8 mouse cellular contexts compared by ENCODE assay signal in the genomic region with DNA sequence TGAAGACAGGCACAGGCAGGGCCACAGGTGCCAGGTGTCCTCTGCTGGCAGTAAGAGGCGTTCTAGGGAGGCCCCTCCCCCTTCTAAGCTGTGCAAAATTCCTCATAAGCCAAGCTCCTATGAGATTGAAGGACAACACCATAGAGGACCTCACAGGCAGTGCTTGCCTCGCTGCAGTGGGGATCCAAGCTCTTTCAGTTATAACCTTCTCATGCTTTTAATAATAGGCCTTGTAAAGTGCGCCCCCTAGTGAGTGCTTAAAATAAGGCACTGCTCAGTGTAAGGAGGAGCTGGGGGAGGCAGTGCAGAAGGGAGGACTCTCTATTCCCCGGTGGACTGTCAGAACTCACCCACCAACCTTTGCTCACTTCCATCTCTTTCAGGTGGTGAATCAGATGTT. TPM values are rescaled to one million over a fixed set of nuclear protein-coding genes. Genes with fewer than 3 reads are reported as not detected.
DNase-seq lines count a peak whose midpoint lies in the region; ATAC-seq and TF ChIP-seq lines count a peak whose summit lies in the region.

No protein-coding gene starts in this region.

- no peak for TF ChIP-seq POLR2A in heart, adult 2 months (IDR thresholded peaks at IDR 0.05; ENCODE audit: insufficient read depth, low read depth, low read length)

- ATAC-seq in limb, embryonic 12.5 days (ENCODE audit: insufficient number of reproducible peaks, insufficient read depth, low FRiP score, low TSS enrichment, low read depth), result peak; percentile 46; the same call in 1 of the 2 replicates
- ATAC-seq in midbrain, embryonic 14.5 days (ENCODE audit: low FRiP score, low TSS enrichment), result no peak; the same call in 1 of the 2 replicates

- H3K27ac ChIP-seq in heart, adult 2 months, result no peak overlapping the region
- H3K27ac ChIP-seq in limb, embryonic 12.5 days, result no peak overlapping the region
- no peak overlapping the region; the same call in 1 of the 2 replicates for H3K27ac ChIP-seq in midbrain, embryonic 14.5 days (replicated peaks; ENCODE audit: low read depth, low read length)

- TF ChIP-seq CTCF in heart, adult 2 months (IDR thresholded peaks at IDR 0.05), result peak; percentile 93

- H3K36me3 ChIP-seq in heart, adult 2 months (ENCODE audit: control insufficient read depth, insufficient read depth, low read length), result no peaks in the 10 kb centered on the region
- no peaks in the 10 kb centered on the region for H3K36me3 ChIP-seq in limb, embryonic 12.5 days
- H3K36me3 ChIP-seq in midbrain, embryonic 14.5 days (ENCODE audit: control insufficient read depth, insufficient read depth, low read length), result no peaks in the 10 kb centered on the region

- TF ChIP-seq EP300 in heart, adult 2 months (IDR thresholded peaks at IDR 0.05; ENCODE audit: insufficient read depth, low read depth, low read length), result no peak

- H3K9me3 ChIP-seq in limb, embryonic 12.5 days, result no peaks in the 10 kb centered on the region
- H3K9me3 ChIP-seq in midbrain, embryonic 14.5 days (ENCODE audit: control insufficient read depth, low read length), result no peaks in the 10 kb centered on the region

- H3K4me1 ChIP-seq in heart, adult 2 months (ENCODE audit: control insufficient read depth, insufficient read depth, low read length), result peaks cover 10% of the 10 kb centered on the region
- peaks cover 17% of the 10 kb centered on the region for H3K4me1 ChIP-seq in limb, embryonic 12.5 days (replicated peaks)
- H3K4me1 ChIP-seq in midbrain, embryonic 14.5 days (ENCODE audit: control insufficient read depth, insufficient read depth, low read length), result no peaks in the 10 kb centered on the region

- no peak overlapping the region for H3K4me3 ChIP-seq in heart, adult 2 months
- H3K4me3 ChIP-seq in limb, embryonic 12.5 days (replicated peaks), result no peak overlapping the region
- no peak overlapping the region for H3K4me3 ChIP-seq in midbrain, embryonic 14.5 days (replicated peaks; ENCODE audit: low read depth, low read length)

- H3K9ac ChIP-seq in heart, adult 2 months (ENCODE audit: low read depth, low read length), result no peak overlapping the region
- no peak overlapping the region for H3K9ac ChIP-seq in limb, embryonic 12.5 days (replicated peaks)
- no peak overlapping the region for H3K9ac ChIP-seq in midbrain, embryonic 14.5 days (replicated peaks; ENCODE audit: low read length)

- no peaks in the 10 kb centered on the region for H3K27me3 ChIP-seq in heart, adult 2 months (ENCODE audit: control insufficient read depth, insufficient read depth, low read length)
- no peaks in the 10 kb centered on the region for H3K27me3 ChIP-seq in limb, embryonic 12.5 days
- H3K27me3 ChIP-seq in midbrain, embryonic 14.5 days (ENCODE audit: control insufficient read depth, insufficient read depth, low read length), result no peaks in the 10 kb centered on the region

- peak; percentile 29 for DNase-seq in 3134 (ENCODE audit: extremely low read depth, insufficient read length, low spot score)
- DNase-seq in adrenal gland, adult (ENCODE audit: inconsistent age in 2 of 2, low spot score in 1 of 2), result peak; percentile 73 to 94
- peak; percentile 94 for DNase-seq in embryo, embryonic 10.5 days (ENCODE audit: low spot score)
- DNase-seq in heart, adult 2 months, result peak; percentile 65 to 67
- DNase-seq in kidney, adult 9 months, result peak; percentile 94
- peak; percentile 91 for DNase-seq in midbrain, embryonic 14.5 days
- DNase-seq in spleen, adult 12 weeks (ENCODE audit: low spot score), result peak; percentile 71

- intact Hi-C loops in heart, adult 2 months (cut with DNase I), result loop anchor here (1.0 to 10.0 kb wide), 5 partner anchors 34 to 376 kb away; a partner anchor contains a TSS

- no peak overlapping the region for H3K4me2 ChIP-seq in limb, embryonic 12.5 days
- no peak overlapping the region for H3K4me2 ChIP-seq in midbrain, embryonic 14.5 days (ENCODE audit: low read length)

- 11% methylated on average over 4 of the region's 4 CpGs for WGBS in heart, adult 2 months
- 12% methylated on average over 4 of the region's 4 CpGs for WGBS in limb, embryonic 12.5 days
- WGBS in midbrain, embryonic 14.5 days, result 12% methylated on average over 4 of the region's 4 CpGs

- no peaks in the 10 kb centered on the region for H3K79me2 ChIP-seq in heart, adult 2 months (replicated peaks; ENCODE audit: control insufficient read depth, insufficient read depth, low read length)

RNA-seq across cellular contexts. Expression of a gene that starts 6.1 kb away (rescaled TPM):
- 10 to 100 TPM; 21.5 to 28.0 TPM for total RNA-seq in heart, adult 2 months (2021)
- polyA plus RNA-seq in heart, adult 2 months (2012; rRNA removed), result 68.7 and 89.9 TPM in 2 replicates
- 3.6 and 3.7 TPM in 2 replicates for polyA plus RNA-seq in limb, embryonic 12.5 days (2016; fragmentation: Nextera tagmentation; extraction: Ambion mirVana)
- polyA plus RNA-seq in midbrain, embryonic 14.5 days (2014; fragmentation: Nextera tagmentation; extraction: Ambion mirVana), result 0.96 and 2.2 TPM in 2 replicates

RNA-seq across cellular contexts. Expression of a gene that starts 8.2 kb away (rescaled TPM):
- total RNA-seq in heart, adult 2 months (2021), result under 1 TPM; 0.18 to 0.26 TPM
- 0.91 and 1.6 TPM in 2 replicates for polyA plus RNA-seq in heart, adult 2 months (2012; rRNA removed)
- polyA plus RNA-seq in limb, embryonic 12.5 days (2016; fragmentation: Nextera tagmentation; extraction: Ambion mirVana), result 2.7 and 3.6 TPM in 2 replicates
- 0.16 and 0.32 TPM in 2 replicates for polyA plus RNA-seq in midbrain, embryonic 14.5 days (2014; fragmentation: Nextera tagmentation; extraction: Ambion mirVana)

RNA-seq across cellular contexts. Expression of a gene that starts 12.2 kb away (rescaled TPM):
- not detected for total RNA-seq in heart, adult 2 months (2021)
- 0.14 TPM in 1 of 2 replicates, not detected in the other for polyA plus RNA-seq in heart, adult 2 months (2012; rRNA removed)
- polyA plus RNA-seq in limb, embryonic 12.5 days (2016; fragmentation: Nextera tagmentation; extraction: Ambion mirVana), result not detected in 2 replicates
- not detected in 2 replicates for polyA plus RNA-seq in midbrain, embryonic 14.5 days (2014; fragmentation: Nextera tagmentation; extraction: Ambion mirVana)

RNA-seq across cellular contexts. Expression of a gene that starts 20.1 kb away (rescaled TPM):
- total RNA-seq in heart, adult 2 months (2021), result 100 to 1,000 TPM; 136 to 149 TPM
- polyA plus RNA-seq in heart, adult 2 months (2012; rRNA removed), result 46.4 and 61.9 TPM in 2 replicates
- 30.8 and 31.5 TPM in 2 replicates for polyA plus RNA-seq in limb, embryonic 12.5 days (2016; fragmentation: Nextera tagmentation; extraction: Ambion mirVana)
- 26.8 and 30.3 TPM in 2 replicates for polyA plus RNA-seq in midbrain, embryonic 14.5 days (2014; fragmentation: Nextera tagmentation; extraction: Ambion mirVana)

RNA-seq across cellular contexts. Expression of a gene that starts 20.1 kb away (rescaled TPM):
- total RNA-seq in heart, adult 2 months (2021), result 1 to 10 TPM; 1.0 to 1.7 TPM
- polyA plus RNA-seq in heart, adult 2 months (2012; rRNA removed), result 11.0 TPM in 2 replicates
- 4.6 and 5.5 TPM in 2 replicates for polyA plus RNA-seq in limb, embryonic 12.5 days (2016; fragmentation: Nextera tagmentation; extraction: Ambion mirVana)
- polyA plus RNA-seq in midbrain, embryonic 14.5 days (2014; fragmentation: Nextera tagmentation; extraction: Ambion mirVana), result 3.3 and 3.9 TPM in 2 replicates

Comparison
In these comparisons a context has a peak if more than half of its experiments do, and no peak if none do; other contexts are left out.
1. DNase-seq: peak in every context shown above with its lines; median percentile 94 in embryo, embryonic 10.5 days; 94 in kidney, adult 9 months; 91 in midbrain, embryonic 14.5 days; 84 in adrenal gland, adult; 71 in spleen, adult 12 weeks; 66 in heart, adult 2 months; 29 in 3134.
2. RNA of a gene that starts 6.1 kb away (polyA plus RNA-seq): 68.7 to 89.9 TPM in heart, adult 2 months; 3.6 to 3.7 TPM in limb, embryonic 12.5 days and 0.96 to 2.2 TPM in midbrain, embryonic 14.5 days; every median in the first group is over 10 times any median in the second.